In genomic region chr15:88675998-88676397, GRCm38 (mm10) we compare ENCODE assay signal across 11 mouse cellular contexts.
"Had no signal": no experiment of that assay in that cellular context is flagged by ENCODE, and none has a peak within 500 bp of the region (broad histone marks: within the 10 kb centered on the region; RNA-seq: fewer than 3 reads in every experiment).

No protein-coding gene starts in this region.

- H3K27me3 ChIP-seq: kidney, embryonic 15.5 days; limb, embryonic 13.5 days; midbrain, embryonic 12.5 days; neural tube, embryonic 12.5 days had no signal

- H3K9ac ChIP-seq: kidney, embryonic 15.5 days; limb, embryonic 13.5 days; liver, embryonic 14.5 days; midbrain, embryonic 12.5 days; neural tube, embryonic 12.5 days had no signal

- H3K36me3 ChIP-seq: kidney, embryonic 15.5 days; limb, embryonic 13.5 days; midbrain, embryonic 12.5 days; neural tube, embryonic 12.5 days had no signal

- H3K4me3 ChIP-seq: kidney, embryonic 15.5 days; limb, embryonic 13.5 days; midbrain, embryonic 12.5 days; myocyte; neural tube, embryonic 12.5 days had no signal

- DNase-seq: kidney, postnatal 14 days; left cerebral cortex, postnatal 4 days; lung, adult 18-20 months; right cerebral cortex, postnatal 14 days; thymus, postnatal 36 days had no signal

- H3K4me1 ChIP-seq: kidney, embryonic 15.5 days; limb, embryonic 13.5 days; midbrain, embryonic 12.5 days; neural tube, embryonic 12.5 days had no signal

- H3K27ac ChIP-seq: kidney, embryonic 15.5 days; limb, embryonic 13.5 days; liver, embryonic 14.5 days; midbrain, embryonic 12.5 days; neural tube, embryonic 12.5 days had no signal

- H3K9me3 ChIP-seq: kidney, embryonic 15.5 days; limb, embryonic 13.5 days; midbrain, embryonic 12.5 days; neural tube, embryonic 12.5 days had no signal

- H3K4me2 ChIP-seq: kidney, embryonic 15.5 days; limb, embryonic 13.5 days; midbrain, embryonic 12.5 days; neural tube, embryonic 12.5 days had no signal
